Comparison of ENCODE assay signal across 18 mouse cellular contexts in genomic region chr15:12419446-12419845, GRCm38 (mm10).
A peak's percentile ranks its signal among the peaks of the same experiment; 100 is the strongest.
DNase-seq lines count a peak whose midpoint lies in the region; ATAC-seq and TF ChIP-seq lines count a peak whose summit lies in the region.
"Had no signal": no experiment of that assay in that cellular context is flagged by ENCODE, and none has a peak within 500 bp of the region (broad histone marks: within the 10 kb centered on the region; RNA-seq: fewer than 3 reads in every experiment).

No protein-coding gene starts in this region.

- no peak for TF ChIP-seq CTCF in small intestine, adult 2 months (IDR thresholded peaks at IDR 0.05; ENCODE audit: extremely low read depth, insufficient read length, insufficient replicate concordance, low read depth, low read length)

- H3K9me3 ChIP-seq in hindbrain, embryonic 10.5 days = no peaks in the 10 kb centered on the region
- H3K9me3 ChIP-seq in hindbrain, embryonic 16.5 days (ENCODE audit: control insufficient read depth, low read length) = no peaks in the 10 kb centered on the region
- H3K9me3 ChIP-seq: embryonic facial prominence, embryonic 10.5 days; forebrain, embryonic 13.5 days; heart, embryonic 13.5 days; hindbrain, embryonic 13.5 days had no signal

- H3K4me3 ChIP-seq in hindbrain, embryonic 10.5 days = no peak overlapping the region
- H3K4me3 ChIP-seq in hindbrain, embryonic 16.5 days (ENCODE audit: low read length) = no peak overlapping the region
- peak overlapping the region; percentile 8; the same call in 1 of the 2 replicates for H3K4me3 ChIP-seq in small intestine, adult 2 months (ENCODE audit: low read depth, low read length)
- H3K4me3 ChIP-seq: embryonic facial prominence, embryonic 10.5 days; forebrain, embryonic 13.5 days; heart, adult 2 months; heart, embryonic 13.5 days; hindbrain, embryonic 13.5 days had no signal

- TF ChIP-seq POLR2A in small intestine, adult 2 months (IDR thresholded peaks at IDR 0.05; ENCODE audit: low read depth, low read length) = no peak

- no peak overlapping the region for H3K9ac ChIP-seq in hindbrain, embryonic 16.5 days (ENCODE audit: low read depth, low read length)
- H3K9ac ChIP-seq: forebrain, embryonic 13.5 days; heart, embryonic 13.5 days; hindbrain, embryonic 13.5 days had no signal

- WGBS in hindbrain, embryonic 10.5 days = 84% methylated on average over 7 of the region's 7 CpGs
- WGBS in hindbrain, embryonic 16.5 days = 82% methylated on average over 7 of the region's 7 CpGs
- 31% methylated on average over 7 of the region's 7 CpGs for WGBS in small intestine, adult 2 months

- no peak overlapping the region for H3K4me2 ChIP-seq in hindbrain, embryonic 16.5 days (ENCODE audit: low read length)
- H3K4me2 ChIP-seq: forebrain, embryonic 13.5 days; heart, embryonic 13.5 days; hindbrain, embryonic 13.5 days had no signal

- H3K36me3 ChIP-seq in hindbrain, embryonic 10.5 days = no peaks in the 10 kb centered on the region
- no peaks in the 10 kb centered on the region for H3K36me3 ChIP-seq in hindbrain, embryonic 16.5 days (ENCODE audit: control insufficient read depth, insufficient read depth, low read length)
- H3K36me3 ChIP-seq in small intestine, adult 2 months (ENCODE audit: control insufficient read depth, insufficient read depth, low read length) = no peaks in the 10 kb centered on the region
- H3K36me3 ChIP-seq: embryonic facial prominence, embryonic 10.5 days; heart, embryonic 13.5 days; hindbrain, embryonic 13.5 days had no signal

- 0 out of 2 replicates have a peak overlapping the region, but pooled peaks have one; percentile 1 for H3K27ac ChIP-seq in hindbrain, embryonic 10.5 days
- H3K27ac ChIP-seq in hindbrain, embryonic 16.5 days (ENCODE audit: low read depth, low read length) = no peak overlapping the region; the same call in 1 of the 2 replicates
- no peak overlapping the region for H3K27ac ChIP-seq in small intestine, adult 2 months (ENCODE audit: insufficient read depth, low read depth, low read length)
- H3K27ac ChIP-seq: embryonic facial prominence, embryonic 10.5 days; forebrain, embryonic 13.5 days; heart, adult 2 months; heart, embryonic 13.5 days; hindbrain, embryonic 13.5 days had no signal

- no peak for ATAC-seq in hindbrain, embryonic 16.5 days
- ATAC-seq: forebrain, embryonic 13.5 days had no signal

- no peak for DNase-seq in hindbrain, embryonic 10.5 days (ENCODE audit: low spot score)
- peak; percentile 16 for DNase-seq in kidney, postnatal 14 days
- DNase-seq in kidney, postnatal 10 days = no peak
- DNase-seq in yolk sac, embryonic 10.5 days (ENCODE audit: low spot score) = peak; percentile 59
- no peak for DNase-seq in Muller cell, postnatal 12 days (ENCODE audit: inconsistent ontology term)
- no peak for DNase-seq in ovary, adult 18-20 months (ENCODE audit: low spot score)
- DNase-seq: adrenal gland, adult 8-10 months; adrenal gland, postnatal 36 days; cerebellum, adult 2 months; cerebellum, postnatal 10 days; heart, adult 2 months; heart, postnatal 4 days had no signal

- H3K4me1 ChIP-seq in hindbrain, embryonic 10.5 days (replicated peaks) = peaks cover 6% of the 10 kb centered on the region; the same call in 1 of the 2 replicates
- no peaks in the 10 kb centered on the region for H3K4me1 ChIP-seq in hindbrain, embryonic 16.5 days (ENCODE audit: control insufficient read depth, insufficient read depth, low read depth, low read length)
- H3K4me1 ChIP-seq in small intestine, adult 2 months (ENCODE audit: control insufficient read depth, insufficient read depth, insufficient read length, low read length) = peaks cover 13% of the 10 kb centered on the region; the same call in 1 of the 2 replicates
- H3K4me1 ChIP-seq: embryonic facial prominence, embryonic 10.5 days; forebrain, embryonic 13.5 days; hindbrain, embryonic 13.5 days had no signal

- H3K27me3 ChIP-seq in hindbrain, embryonic 10.5 days (ENCODE audit: insufficient read depth, poor library complexity, severe bottlenecking) = no peaks in the 10 kb centered on the region
- H3K27me3 ChIP-seq in hindbrain, embryonic 16.5 days (replicated peaks; ENCODE audit: control insufficient read depth, insufficient read depth, low read length) = no peaks in the 10 kb centered on the region
- no peaks in the 10 kb centered on the region for H3K27me3 ChIP-seq in small intestine, adult 2 months (ENCODE audit: control insufficient read depth, insufficient read depth, low read length)
- H3K27me3 ChIP-seq: forebrain, embryonic 13.5 days; heart, embryonic 13.5 days; hindbrain, embryonic 13.5 days had no signal

Comparison
In these comparisons a context has a peak if more than half of its experiments do, and no peak if none do; other contexts are left out.
1. DNase-seq: peak in kidney, postnatal 14 days (single experiment) and yolk sac, embryonic 10.5 days (single experiment); none in hindbrain, embryonic 10.5 days (single experiment), kidney, postnatal 10 days (single experiment), Muller cell, postnatal 12 days (single experiment) and ovary, adult 18-20 months (single experiment).